Mouse (Mus musculus) kidney, postnatal 4 days (tissue): Measurements from ENCODE around the gene Pigt.

Experiments used
- DNase-seq, 2 experiments: peaks; one replicate each; pipeline ENCODE4 v3.0.0; 2021; ENCODE audit warnings: mixed read lengths in 2 of 2

The Pigt gene

GRCm38 (mm10) chr2:164496847-164497690 is at the start of gene Pigt:
TSS of gene Pigt (plus strand) at chr2:164497520.
- peak; percentile 90 to 94 for DNase-seq

- DNase-seq, result no peak
These were observed 49.2 kb upstream of the Pigt start for GRCm38 (mm10) chr2:164448140-164448539.

- DNase-seq, result no peak
These were observed 48.4 kb upstream of the Pigt start for GRCm38 (mm10) chr2:164448921-164449320.

GRCm38 (mm10) chr2:164449341-164450042 is 47.8 kb upstream of the Pigt start:
- no peak for DNase-seq

- peak in 1 of 2 experiments; percentile 18 for DNase-seq
These were observed 45.2 kb upstream of the Pigt start for GRCm38 (mm10) chr2:164452000-164452676.

GRCm38 (mm10) chr2:164453047-164453757 is 44.1 kb upstream of the Pigt start:
- peak in 1 of 2 experiments; percentile 18 for DNase-seq

GRCm38 (mm10) chr2:164453887-164454500 is 43.3 kb upstream of the Pigt start:
- peak in 1 of 2 experiments; percentile 28 for DNase-seq

GRCm38 (mm10) chr2:164454846-164455245 is 42.5 kb upstream of the Pigt start:
- peak; percentile 66 to 82 for DNase-seq

GRCm38 (mm10) chr2:164455421-164456190 is 41.7 kb upstream of the Pigt start:
- peak in 1 of 2 experiments; percentile 47 for DNase-seq

- peak in 1 of 2 experiments; percentile 20 for DNase-seq
These were observed 40.9 kb upstream of the Pigt start for GRCm38 (mm10) chr2:164456413-164456812.

- peak; percentile 41 to 56 for DNase-seq
These were observed 40.4 kb upstream of the Pigt start, which contains the start of gene Sys1 for GRCm38 (mm10) chr2:164456864-164457300. TSS of gene Sys1 (plus strand) at chr2:164456964.

- peak; percentile 44 to 68 for DNase-seq
These were observed 39.4 kb upstream of the Pigt start for GRCm38 (mm10) chr2:164457942-164458341.

- DNase-seq, result no peak
These were observed 38.8 kb upstream of the Pigt start for GRCm38 (mm10) chr2:164458535-164458934.

GRCm38 (mm10) chr2:164460745-164461551 is 36.4 kb upstream of the Pigt start, which contains the start of gene Gm20458:
TSS of gene Gm20458 (plus strand) at chr2:164460967.
- DNase-seq, result peak; percentile 93 to 97

- no peak for DNase-seq
These were observed 32.2 kb upstream of the Pigt start for GRCm38 (mm10) chr2:164465161-164465560.

GRCm38 (mm10) chr2:164466787-164467186 is 30.5 kb upstream of the Pigt start:
- no peak for DNase-seq

GRCm38 (mm10) chr2:164470254-164470653 is 27.1 kb upstream of the Pigt start:
- peak; percentile 71 to 79 for DNase-seq

- no peak for DNase-seq
These were observed 23.7 kb upstream of the Pigt start, which contains the start of gene Trp53tg5 for GRCm38 (mm10) chr2:164473624-164474023. TSS of gene Trp53tg5 (minus strand) at chr2:164473724.

- peak; percentile 76 to 87 for DNase-seq
These were observed 11.6 kb upstream of the Pigt start, which contains the start of gene Dbndd2 for GRCm38 (mm10) chr2:164485681-164486257. TSS of gene Dbndd2 (plus strand) at chr2:164486106.
